Mouse (Mus musculus): Measurements from ENCODE around the gene Klhl25. TPM values are rescaled to one million over a fixed set of nuclear protein-coding genes. Genes with fewer than 3 reads are reported as not detected.
"Not testable (repeated sequence)": the region's sequence is repeated elsewhere in the genome, so short reads cannot be mapped to it uniquely, and the experiment has no call there.

Gene Klhl25
- polyA plus RNA-seq, 1 experiment from 2014 or later: 4.2 TPM

DNA sequence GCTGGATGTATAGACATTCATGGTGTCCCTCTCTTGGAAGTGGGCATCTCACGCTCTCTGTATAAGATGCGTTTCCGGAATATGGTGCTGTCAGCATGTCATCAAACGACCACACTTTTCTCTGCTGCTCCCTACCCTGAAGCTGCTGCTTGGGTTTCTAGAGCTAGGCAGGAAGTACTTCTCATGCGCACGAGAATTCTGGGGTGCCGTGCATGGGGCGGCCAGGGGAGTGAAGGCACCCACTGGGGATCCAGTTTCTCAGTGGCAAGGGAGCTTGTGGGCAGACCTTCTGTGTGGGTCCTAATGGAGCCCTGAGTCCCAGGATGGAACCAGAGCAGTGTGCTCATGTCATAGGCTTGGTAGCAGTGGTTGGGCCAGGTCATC, 62.5 kb downstream of the Klhl25 start:
- no peak overlapping the region for H3K9ac ChIP-seq (ENCODE audit: low read depth, low read length)
- no peak overlapping the region for H3K4me3 ChIP-seq (ENCODE audit: low read depth, low read length)
- no peak overlapping the region for H3K27ac ChIP-seq (ENCODE audit: low read depth, low read length)
- H3K4me2 ChIP-seq (replicated peaks; ENCODE audit: low read depth): peak overlapping the region; percentile 55
- 77% methylated on average over 8 of the region's 8 CpGs for WGBS
- H3K27me3 ChIP-seq (replicated peaks; ENCODE audit: control insufficient read depth, insufficient read depth, low read length): no peaks in the 10 kb centered on the region
- H3K9me3 ChIP-seq (ENCODE audit: control insufficient read depth): no peaks in the 10 kb centered on the region
- H3K36me3 ChIP-seq (ENCODE audit: control insufficient read depth, insufficient read depth): no peaks in the 10 kb centered on the region
- TF ChIP-seq CTCF (IDR thresholded peaks at IDR 0.05; ENCODE audit: low read depth): no peak
- ATAC-seq: no peak
- H3K4me1 ChIP-seq (replicated peaks; ENCODE audit: control insufficient read depth, insufficient read depth, low read length): no peaks in the 10 kb centered on the region

DNA sequence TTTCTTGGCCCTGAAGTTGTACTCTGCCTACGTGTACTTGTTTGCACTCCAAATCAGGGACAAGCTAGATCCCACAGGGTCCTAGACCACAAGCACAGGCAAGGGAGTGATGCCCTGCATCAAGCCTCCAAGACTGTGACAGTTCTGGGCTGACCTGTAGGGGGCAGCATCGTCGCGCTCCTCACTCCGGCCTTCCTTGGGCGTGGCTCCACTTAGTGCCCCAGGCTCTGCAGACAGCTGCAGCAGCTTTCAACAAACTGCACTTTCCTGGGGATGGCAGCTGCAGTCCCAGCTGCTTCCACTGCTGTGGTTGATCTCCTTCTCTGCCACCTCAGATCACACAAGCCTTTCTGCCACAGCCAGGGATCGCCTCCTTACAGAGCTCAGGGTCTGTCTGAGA, 65.8 kb downstream of the Klhl25 start:
- no peaks in the 10 kb centered on the region for H3K9me3 ChIP-seq (ENCODE audit: control insufficient read depth)
- no peak overlapping the region for H3K27ac ChIP-seq (ENCODE audit: low read depth, low read length)
- H3K27me3 ChIP-seq (replicated peaks; ENCODE audit: control insufficient read depth, insufficient read depth, low read length): no peaks in the 10 kb centered on the region
- H3K9ac ChIP-seq (ENCODE audit: low read depth, low read length): no peak overlapping the region
- no peak overlapping the region for H3K4me3 ChIP-seq (ENCODE audit: low read depth, low read length)
- 0 out of 2 replicates have a peak, but pooled peaks have one; percentile 43 for ATAC-seq
- peak; percentile 96 for TF ChIP-seq CTCF (IDR thresholded peaks at IDR 0.05; ENCODE audit: low read depth)
- H3K4me1 ChIP-seq (replicated peaks; ENCODE audit: control insufficient read depth, insufficient read depth, low read length): no peaks in the 10 kb centered on the region
- no peaks in the 10 kb centered on the region for H3K36me3 ChIP-seq (ENCODE audit: control insufficient read depth, insufficient read depth)
- no peak overlapping the region for H3K4me2 ChIP-seq (replicated peaks; ENCODE audit: low read depth)
- WGBS: 1% methylated on average over 7 of the region's 7 CpGs

DNA sequence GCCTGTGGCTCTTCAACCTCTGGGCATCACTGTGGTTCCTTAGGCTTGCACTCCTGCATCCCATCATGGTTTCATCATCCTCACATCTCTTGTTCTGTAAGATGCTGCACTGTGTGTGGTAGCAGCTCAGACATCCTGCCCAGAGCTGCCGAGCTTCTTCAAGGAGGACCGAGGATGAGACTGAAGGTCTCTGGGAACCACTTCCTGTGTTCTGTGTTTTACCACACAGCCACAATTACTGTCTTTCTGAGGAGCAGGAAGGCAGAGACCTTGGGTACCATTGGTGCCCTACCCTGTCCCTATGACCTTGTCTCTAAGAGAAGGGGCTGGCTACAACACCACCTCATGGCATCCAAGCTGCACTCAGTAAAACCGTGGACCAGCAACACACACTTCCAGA, 67.4 kb downstream of the Klhl25 start:
- H3K4me2 ChIP-seq (replicated peaks; ENCODE audit: low read depth); H3K4me1 ChIP-seq (replicated peaks; ENCODE audit: control insufficient read depth, insufficient read depth, low read length); H3K9me3 ChIP-seq (ENCODE audit: control insufficient read depth); H3K36me3 ChIP-seq (ENCODE audit: control insufficient read depth, insufficient read depth); H3K27me3 ChIP-seq (replicated peaks; ENCODE audit: control insufficient read depth, insufficient read depth, low read length); H3K4me3 ChIP-seq (ENCODE audit: low read depth, low read length); ATAC-seq; H3K27ac ChIP-seq (ENCODE audit: low read depth, low read length); H3K9ac ChIP-seq (ENCODE audit: low read depth, low read length): not testable (repeated sequence)
- 77% methylated on average over 3 of the region's 3 CpGs for WGBS

DNA sequence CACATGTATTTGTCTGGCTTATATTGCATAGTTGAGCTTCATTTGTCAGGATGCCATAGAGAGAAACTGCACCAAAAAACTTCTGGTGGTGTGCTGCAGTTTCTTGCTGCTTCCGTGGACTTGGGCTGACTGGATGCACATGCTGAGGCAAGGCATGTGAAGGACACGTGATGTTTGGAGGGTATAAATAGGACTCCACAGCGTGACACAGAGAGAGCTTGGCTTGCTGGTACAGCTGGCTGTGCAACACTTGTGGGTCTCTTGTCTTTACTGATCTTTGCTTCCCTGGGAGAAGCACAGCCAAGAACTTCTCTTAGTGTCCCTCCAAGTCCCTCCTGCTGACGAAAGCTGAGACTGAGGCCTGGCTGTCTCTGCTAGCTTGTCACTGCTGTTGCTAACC, 69.6 kb downstream of the Klhl25 start:
- ATAC-seq: no peak
- Histone ChIP-seq H3K4me2 (replicated peaks; ENCODE audit: low read depth) (no peak overlapping the region), H3K9ac (ENCODE audit: low read depth, low read length) (no peak overlapping the region), H3K27ac (ENCODE audit: low read depth, low read length) (no peak overlapping the region), H3K4me1 (replicated peaks; ENCODE audit: control insufficient read depth, insufficient read depth, low read length) (no peaks in the 10 kb centered on the region), H3K4me3 (ENCODE audit: low read depth, low read length) (no peak overlapping the region), H3K36me3 (ENCODE audit: control insufficient read depth, insufficient read depth) (no peaks in the 10 kb centered on the region), H3K9me3 (ENCODE audit: control insufficient read depth) (no peaks in the 10 kb centered on the region), H3K27me3 (replicated peaks; ENCODE audit: control insufficient read depth, insufficient read depth, low read length) (no peaks in the 10 kb centered on the region)
- 82% methylated on average over 4 of the region's 4 CpGs for WGBS
- no peak for TF ChIP-seq CTCF (IDR thresholded peaks at IDR 0.05; ENCODE audit: low read depth)

DNA sequence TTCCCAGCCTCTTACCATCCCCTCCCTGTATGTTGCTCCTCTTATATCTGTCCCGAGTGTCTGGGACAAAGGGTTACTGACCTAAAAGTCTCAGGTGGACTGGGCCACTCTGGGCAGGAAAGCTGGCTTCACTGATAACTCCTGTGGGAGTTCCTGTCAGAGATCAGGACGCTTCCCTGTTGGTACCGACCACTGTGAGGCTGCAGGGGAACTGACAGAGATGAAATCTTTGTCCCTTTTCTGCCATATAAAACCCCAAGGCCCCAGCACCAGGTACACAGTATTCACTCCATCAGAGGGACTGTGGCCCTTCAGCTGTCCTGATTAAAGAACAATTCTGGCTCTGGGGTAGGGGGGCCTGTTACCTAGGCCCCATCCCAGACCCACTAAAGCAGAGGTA, 71.6 kb downstream of the Klhl25 start:
- H3K4me2 ChIP-seq (replicated peaks; ENCODE audit: low read depth); H3K4me3 ChIP-seq (ENCODE audit: low read depth, low read length); H3K27ac ChIP-seq (ENCODE audit: low read depth, low read length); H3K36me3 ChIP-seq (ENCODE audit: control insufficient read depth, insufficient read depth); H3K27me3 ChIP-seq (replicated peaks; ENCODE audit: control insufficient read depth, insufficient read depth, low read length); H3K9me3 ChIP-seq (ENCODE audit: control insufficient read depth); H3K9ac ChIP-seq (ENCODE audit: low read depth, low read length); H3K4me1 ChIP-seq (replicated peaks; ENCODE audit: control insufficient read depth, insufficient read depth, low read length); ATAC-seq: not testable (repeated sequence)
- 57% methylated on average over 3 of the region's 3 CpGs for WGBS
